Mouse (Mus musculus) bone marrow macrophage, adult 2 months (primary cell): ENCODE data around the gene Nfix.

Experiments
- CTCF ChIP-seq: IDR thresholded peaks from 2 replicates; pipeline ENCODE4 v1.5.1; 2012; ENCODE audit warnings: low read depth, mild to moderate bottlenecking, low read length, moderate library complexity
- POLR2A ChIP-seq: IDR thresholded peaks from 2 replicates; pipeline ENCODE4 v1.6.1; 2012; ENCODE audit warnings: mild to moderate bottlenecking, low read depth, low read length, borderline replicate concordance

DNA sequence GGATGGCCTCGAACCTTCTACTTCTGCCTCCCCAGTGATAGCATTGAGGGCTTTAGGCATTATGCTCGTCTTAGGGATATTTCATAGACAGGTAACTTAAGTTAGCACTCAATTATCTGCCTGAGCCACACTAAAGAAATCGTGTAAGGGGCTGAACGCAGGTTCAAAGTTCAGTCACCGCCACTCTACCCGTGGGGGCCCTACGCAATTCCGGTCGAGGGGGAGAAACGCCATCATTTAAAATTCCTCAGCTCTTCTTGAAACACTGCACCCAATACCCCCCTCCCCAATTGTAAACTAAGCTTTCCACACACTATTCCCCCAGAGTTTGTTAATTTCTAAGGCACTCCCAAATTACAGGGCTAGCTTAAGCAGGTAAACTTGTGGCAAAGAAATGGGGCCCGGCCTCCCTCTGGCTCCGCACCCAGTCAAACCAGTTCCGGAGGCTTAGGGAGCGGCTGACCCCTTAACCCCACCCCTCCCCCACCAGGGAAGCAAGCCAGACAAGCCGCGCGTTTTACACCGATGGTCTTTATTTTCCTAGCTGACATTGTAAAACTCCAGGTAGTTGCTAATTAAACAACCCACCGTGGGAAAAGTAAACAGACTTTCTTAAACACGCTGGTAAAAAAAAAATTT, 139.2 kb downstream of the Nfix start:
- TF ChIP-seq CTCF = no peak
- TF ChIP-seq POLR2A = no peak
